Mouse (Mus musculus) liver, embryonic 13.5 days (tissue): ENCODE measurements around the gene Kansl2. TPM values are rescaled to one million over a fixed set of nuclear protein-coding genes. Genes with fewer than 3 reads are reported as not detected.

Experiments
- ATAC-seq: fragments of 200-750 bp; cut with Nextera tagmentation; 2 replicates; pipeline ENCODE4 v1.8.0; 2017; ENCODE audit warnings: low read depth, mild to moderate bottlenecking, moderate number of reproducible peaks, moderate library complexity
- DNase-seq: peaks from one replicate; pipeline ENCODE4 v3.0.0; 2022
- H3K27ac ChIP-seq: fragments of 300-500 bp; sonication (generic); 2 replicates; pipeline ENCODE4 v1.5.1; 2015; ENCODE audit warnings: moderate library complexity, mild to moderate bottlenecking, inconsistent platforms
- H3K27me3 ChIP-seq: fragments of 300-500 bp; sonication (generic); 2 replicates; pipeline ENCODE4 v1.6.1; 2015; ENCODE audit warnings: mild to moderate bottlenecking, inconsistent platforms
- H3K36me3 ChIP-seq: fragments of 300-500 bp; sonication (generic); 2 replicates; pipeline ENCODE4 v1.6.1; 2015; ENCODE audit warnings: mild to moderate bottlenecking, inconsistent platforms
- H3K4me1 ChIP-seq: fragments of 300-500 bp; sonication (generic); replicated peaks from 2 replicates; pipeline ENCODE4 v1.6.1; 2015; ENCODE audit warnings: inconsistent platforms
- H3K4me2 ChIP-seq: fragments of 300-500 bp; sonication (generic); 2 replicates; pipeline ENCODE4 v1.6.1; 2015; ENCODE audit warnings: inconsistent platforms, mild to moderate bottlenecking, moderate library complexity
- H3K4me3 ChIP-seq: fragments of 300-500 bp; sonication (generic); replicated peaks from 2 replicates; pipeline ENCODE4 v1.5.1; 2015; ENCODE audit warnings: mild to moderate bottlenecking, inconsistent platforms
- H3K9ac ChIP-seq: fragments of 300-500 bp; sonication (generic); 2 replicates; pipeline ENCODE4 v1.6.1; 2015; ENCODE audit warnings: mild to moderate bottlenecking, inconsistent platforms
- H3K9me3 ChIP-seq: fragments of 300-500 bp; sonication (generic); replicated peaks from 2 replicates; pipeline ENCODE4 v1.6.1; 2016; ENCODE audit warnings: inconsistent platforms
- WGBS: fragments of 180-500 bp; shearing (Covaris S2); methylation state at CpG from one replicate; pipeline ENCODE4 v1.1.7; 2015; ENCODE audit not compliant: insufficient replicate concordance; 5-methylcytosine and 5-hydroxymethylcytosine counted together
- polyA plus RNA-seq: library from polyadenylated mRNA; unstranded; fragments of >200 nt; fragmentation: Nextera tagmentation; extraction: Ambion mirVana; gene quantifications from 2 replicates; pipeline ENCODE4 v1.2.1, GENCODE M21; 2015

Gene Kansl2
- polyA plus RNA-seq, 1 experiment from 2014 or later: 49.7 TPM

GRCm38 (mm10) chr15:98491332-98491731 lies 42.7 kb downstream of the Kansl2 start:
- no peaks in the 10 kb centered on the region for H3K9me3 ChIP-seq
- 57% methylated on average over 2 of the region's 2 CpGs for WGBS

GRCm38 (mm10) chr15:98486433-98487021 lies 47.5 kb downstream of the Kansl2 start:
- H3K36me3 ChIP-seq: no peaks in the 10 kb centered on the region
- ATAC-seq (no peak), DNase-seq (no peak)
- H3K9me3 ChIP-seq: no peaks in the 10 kb centered on the region
- 65% methylated on average over 8 of the region's 8 CpGs for WGBS
- H3K9ac ChIP-seq: no peak overlapping the region
- H3K27me3 ChIP-seq: no peaks in the 10 kb centered on the region
- no peak overlapping the region for H3K4me3 ChIP-seq
- no peaks in the 10 kb centered on the region for H3K4me1 ChIP-seq
- no peak overlapping the region for H3K27ac ChIP-seq
- no peak overlapping the region for H3K4me2 ChIP-seq

More at GRCm38 (mm10) chr15:98491332-98491731, 42.7 kb downstream of the Kansl2 start:
- DNase-seq: no peak
- Histone ChIP-seq H3K27ac (no peak overlapping the region), H3K36me3 (no peaks in the 10 kb centered on the region), H3K4me1 (no peaks in the 10 kb centered on the region), H3K4me3 (no peak overlapping the region), H3K27me3 (no peaks in the 10 kb centered on the region), H3K9ac (no peak overlapping the region), H3K4me2 (no peak overlapping the region)
- no peak for ATAC-seq

- H3K27ac ChIP-seq: no peak overlapping the region; the same call in 1 of the 2 replicates
- no peak overlapping the region for H3K4me2 ChIP-seq
- no peaks in the 10 kb centered on the region for H3K27me3 ChIP-seq
- no peak overlapping the region for H3K9ac ChIP-seq
- DNase-seq (no peak), ATAC-seq (no peak)
- no peak overlapping the region for H3K4me3 ChIP-seq
- H3K4me1 ChIP-seq: no peaks in the 10 kb centered on the region
- no peaks in the 10 kb centered on the region for H3K36me3 ChIP-seq
- no peaks in the 10 kb centered on the region for H3K9me3 ChIP-seq
- WGBS: 36% methylated on average over 18 of the region's 18 CpGs
Measured at GRCm38 (mm10) chr15:98483907-98484886, 49.9 kb downstream of the Kansl2 start.

- Histone ChIP-seq H3K4me2 (no peak within 1 kb of the TSS), H3K9me3 (no peaks in the 10 kb centered on the region), H3K4me1 (no peaks in the 10 kb centered on the region), H3K36me3 (no peaks in the 10 kb centered on the region), H3K27ac (no peak within 1 kb of the TSS), H3K27me3 (no peaks in the 10 kb centered on the region), H3K9ac (no peak within 1 kb of the TSS), H3K4me3 (no peak within 1 kb of the TSS)
- WGBS: 41% methylated on average over 3 of the region's 3 CpGs
- DNase-seq (no peak), ATAC-seq (no peak)
Measured at GRCm38 (mm10) chr15:98482701-98483100, 51.4 kb downstream of the Kansl2 start, which contains the start of gene Lalba. Gene Lalba (minus strand): TSS chr15:98482721.

GRCm38 (mm10) chr15:98479568-98480102 lies 54.4 kb downstream of the Kansl2 start:
- H3K4me2 ChIP-seq: no peak overlapping the region
- 60% methylated on average over 7 of the region's 7 CpGs for WGBS
- H3K4me1 ChIP-seq: no peaks in the 10 kb centered on the region
- no peak for DNase-seq
- no peak overlapping the region for H3K9ac ChIP-seq
- no peak overlapping the region for H3K27ac ChIP-seq
- no peak for ATAC-seq
- no peak overlapping the region for H3K4me3 ChIP-seq
- no peaks in the 10 kb centered on the region for H3K9me3 ChIP-seq
- H3K36me3 ChIP-seq: no peaks in the 10 kb centered on the region
- H3K27me3 ChIP-seq: no peaks in the 10 kb centered on the region

GRCm38 (mm10) chr15:98476281-98476680 lies 57.8 kb downstream of the Kansl2 start:
- H3K4me2 ChIP-seq: no peak overlapping the region
- H3K4me3 ChIP-seq: no peak overlapping the region
- no peak for ATAC-seq
- H3K27ac ChIP-seq: no peak overlapping the region
- no peak for DNase-seq
- no peak overlapping the region for H3K9ac ChIP-seq
- WGBS: 67% methylated on average over 5 of the region's 5 CpGs
- no peaks in the 10 kb centered on the region for H3K36me3 ChIP-seq
- no peaks in the 10 kb centered on the region for H3K4me1 ChIP-seq
- no peaks in the 10 kb centered on the region for H3K27me3 ChIP-seq
- no peaks in the 10 kb centered on the region for H3K9me3 ChIP-seq

- Histone ChIP-seq H3K9me3 (no peaks in the 10 kb centered on the region), H3K36me3 (no peaks in the 10 kb centered on the region), H3K27me3 (no peaks in the 10 kb centered on the region), H3K27ac (no peak overlapping the region), H3K4me3 (no peak overlapping the region), H3K4me2 (no peak overlapping the region), H3K4me1 (no peaks in the 10 kb centered on the region), H3K9ac (no peak overlapping the region)
- no peak for ATAC-seq
- DNase-seq: peak; percentile 9
- 40% methylated on average over 10 of the region's 10 CpGs for WGBS
Measured at GRCm38 (mm10) chr15:98475382-98475781, 58.7 kb downstream of the Kansl2 start.

- no peak overlapping the region for H3K4me3 ChIP-seq
- H3K27me3 ChIP-seq: no peaks in the 10 kb centered on the region
- H3K4me1 ChIP-seq: no peaks in the 10 kb centered on the region
- no peaks in the 10 kb centered on the region for H3K36me3 ChIP-seq
- no peak overlapping the region for H3K9ac ChIP-seq
- no peak overlapping the region for H3K27ac ChIP-seq
- no peak overlapping the region for H3K4me2 ChIP-seq
- WGBS: 67% methylated on average over 10 of the region's 10 CpGs
- no peak for ATAC-seq
- DNase-seq: no peak
- no peaks in the 10 kb centered on the region for H3K9me3 ChIP-seq
Measured at GRCm38 (mm10) chr15:98474958-98475357, 59.1 kb downstream of the Kansl2 start.

GRCm38 (mm10) chr15:98471539-98471938 lies 62.5 kb downstream of the Kansl2 start:
- no peak for ATAC-seq
- Histone ChIP-seq H3K27ac (no peak overlapping the region), H3K4me2 (no peak overlapping the region), H3K9ac (no peak overlapping the region), H3K9me3 (no peaks in the 10 kb centered on the region), H3K4me3 (no peak overlapping the region), H3K27me3 (no peaks in the 10 kb centered on the region), H3K4me1 (no peaks in the 10 kb centered on the region), H3K36me3 (no peaks in the 10 kb centered on the region)
- WGBS: 73% methylated on average over 13 of the region's 13 CpGs
- no peak for DNase-seq

GRCm38 (mm10) chr15:98469596-98469995 lies 64.5 kb downstream of the Kansl2 start, which contains the start of gene OR5BS1P:
Gene OR5BS1P (plus strand): TSS chr15:98469896.
- WGBS: 68% methylated on average over 4 of the region's 4 CpGs
- H3K4me1 ChIP-seq: no peaks in the 10 kb centered on the region
- H3K9me3 ChIP-seq: no peaks in the 10 kb centered on the region
- ATAC-seq (no peak), DNase-seq (no peak)
- H3K9ac ChIP-seq: no peak within 1 kb of the TSS
- no peaks in the 10 kb centered on the region for H3K27me3 ChIP-seq
- no peak within 1 kb of the TSS for H3K27ac ChIP-seq
- no peaks in the 10 kb centered on the region for H3K36me3 ChIP-seq
- no peak within 1 kb of the TSS for H3K4me2 ChIP-seq
- H3K4me3 ChIP-seq: no peak within 1 kb of the TSS
